Mouse (Mus musculus) heart, embryonic 10.5 days (tissue): ENCODE data around the gene Prodh2. TPM values are rescaled to one million over a fixed set of nuclear protein-coding genes. Genes with fewer than 3 reads are reported as not detected.
"Not testable (repeated sequence)": the region's sequence is repeated elsewhere in the genome, so short reads cannot be mapped to it uniquely, and the experiment has no call there.

ENCODE experiments used
- DNase-seq: peaks from one replicate; pipeline ENCODE4 v3.0.0-alpha.2; 2017; ENCODE audit warnings: low spot score
- H3K27ac ChIP-seq: fragments of 300-500 bp; sonication (generic); 2 replicates; pipeline ENCODE4 v1.5.1; 2016; ENCODE audit warnings: mild to moderate bottlenecking
- H3K27me3 ChIP-seq: fragments of 300-500 bp; sonication (generic); 2 replicates; pipeline ENCODE4 v1.6.1; 2016; ENCODE audit warnings: mild to moderate bottlenecking; ENCODE audit not compliant: poor library complexity, insufficient read depth, severe bottlenecking
- H3K36me3 ChIP-seq: fragments of 300-500 bp; sonication (generic); 2 replicates; pipeline ENCODE4 v1.6.1; 2016; ENCODE audit warnings: mild to moderate bottlenecking, moderate library complexity
- H3K4me1 ChIP-seq: fragments of 300-500 bp; sonication (generic); 2 replicates; pipeline ENCODE4 v1.6.1; 2016; ENCODE audit warnings: mild to moderate bottlenecking
- H3K4me3 ChIP-seq: fragments of 300-500 bp; sonication (generic); 2 replicates; pipeline ENCODE4 v1.5.1; 2016; ENCODE audit warnings: mild to moderate bottlenecking, moderate library complexity
- H3K9me3 ChIP-seq: fragments of 300-500 bp; sonication (generic); 2 replicates; pipeline ENCODE4 v1.6.1; 2016; ENCODE audit warnings: mild to moderate bottlenecking, moderate library complexity
- WGBS: fragments of 180-500 bp; shearing (Covaris S2); methylation state at CpG from one replicate; pipeline ENCODE4 v1.1.7; 2016; 5-methylcytosine and 5-hydroxymethylcytosine counted together
- polyA plus RNA-seq: library from polyadenylated mRNA; unstranded; fragments of >200 nt; fragmentation: Nextera tagmentation; extraction: Ambion mirVana; gene quantifications from 2 replicates; pipeline ENCODE4 v1.2.1, GENCODE M21; 2016

Prodh2 gene
- polyA plus RNA-seq, 1 experiment from 2014 or later, result 3.0 TPM

DNA sequence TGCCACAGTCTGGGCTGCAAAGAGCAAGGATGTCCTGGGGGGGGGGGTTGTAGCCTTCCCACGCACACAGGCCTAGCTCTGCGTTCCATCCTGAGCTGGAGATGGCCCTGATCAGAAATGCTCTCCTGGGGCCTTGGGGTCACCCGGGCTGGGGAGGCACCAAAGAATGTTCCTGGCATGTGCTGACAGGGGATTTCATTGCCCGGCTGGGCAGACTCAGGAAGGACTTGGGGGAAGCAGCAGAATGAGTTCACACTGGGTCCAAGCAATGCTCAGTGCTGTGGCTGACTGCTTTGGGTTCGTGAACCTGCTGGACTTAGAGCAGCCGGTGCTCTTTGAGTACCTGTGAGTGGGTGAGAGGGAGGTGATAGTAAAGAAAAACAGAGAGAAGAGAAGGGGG lies 33.9 kb upstream of the Prodh2 start:
- Histone ChIP-seq H3K27me3 (peaks cover 100% of the 10 kb centered on the region), H3K9me3 (no peaks in the 10 kb centered on the region), H3K4me1 (peaks cover 14% of the 10 kb centered on the region), H3K4me3 (no peak overlapping the region), H3K36me3 (no peaks in the 10 kb centered on the region), H3K27ac (no peak overlapping the region)
- 36% methylated on average over 6 of the region's 6 CpGs for WGBS
- DNase-seq, result no peak

DNA sequence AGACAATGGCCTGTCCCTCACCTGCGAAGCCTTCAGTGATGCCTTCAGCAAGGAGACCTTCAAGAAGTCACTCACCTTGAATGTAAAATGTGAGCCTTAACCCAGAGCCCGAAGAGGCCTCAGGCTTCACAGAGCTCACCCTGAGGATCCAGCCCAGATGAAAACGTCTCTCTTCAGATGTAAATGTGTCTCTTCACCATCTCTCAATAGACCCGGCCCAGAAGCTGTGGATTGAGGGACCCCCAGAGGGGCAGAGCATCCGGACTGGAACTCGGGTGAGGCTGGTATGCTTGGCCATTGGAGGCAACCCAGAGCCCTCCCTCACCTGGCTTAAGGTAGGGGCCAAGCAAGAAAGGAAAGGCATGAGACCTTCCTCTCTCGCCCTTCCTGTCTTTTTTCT lies 29.9 kb upstream of the Prodh2 start:
- DNase-seq, result no peak
- H3K27me3 ChIP-seq, result peaks cover 100% of the 10 kb centered on the region
- 28% methylated on average over 7 of the region's 7 CpGs for WGBS
- no peaks in the 10 kb centered on the region for H3K9me3 ChIP-seq
- no peak overlapping the region for H3K27ac ChIP-seq
- peaks cover 15% of the 10 kb centered on the region for H3K4me1 ChIP-seq
- H3K36me3 ChIP-seq, result no peaks in the 10 kb centered on the region
- no peak overlapping the region for H3K4me3 ChIP-seq

DNA sequence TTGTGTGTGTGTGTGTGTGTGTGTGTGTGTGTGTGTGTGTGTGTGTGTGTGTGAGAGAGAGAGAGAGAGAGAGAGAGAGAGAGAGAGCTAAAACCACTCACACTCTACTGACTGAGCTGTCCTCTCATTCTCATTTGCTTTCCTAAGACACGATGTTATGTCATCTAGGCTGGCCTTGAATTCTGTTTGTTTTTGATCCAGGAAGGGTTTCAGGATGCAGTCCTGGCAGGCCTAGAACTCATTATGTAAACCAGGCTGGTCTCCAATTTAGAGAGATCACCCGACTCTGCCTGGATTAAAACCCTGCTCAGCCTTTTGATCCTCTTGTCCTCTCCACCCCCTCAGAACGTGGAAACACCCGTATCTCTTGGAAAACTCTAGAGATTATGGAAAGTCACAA lies 29.4 kb upstream of the Prodh2 start:
- Histone ChIP-seq H3K9me3 (no peaks in the 10 kb centered on the region), H3K4me1 (peaks cover 15% of the 10 kb centered on the region), H3K4me3 (no peak overlapping the region), H3K27me3 (peaks cover 97% of the 10 kb centered on the region), H3K36me3 (no peaks in the 10 kb centered on the region), H3K27ac (no peak overlapping the region)
- DNase-seq, result no peak
- 23% methylated on average over 4 of the region's 4 CpGs for WGBS

DNA sequence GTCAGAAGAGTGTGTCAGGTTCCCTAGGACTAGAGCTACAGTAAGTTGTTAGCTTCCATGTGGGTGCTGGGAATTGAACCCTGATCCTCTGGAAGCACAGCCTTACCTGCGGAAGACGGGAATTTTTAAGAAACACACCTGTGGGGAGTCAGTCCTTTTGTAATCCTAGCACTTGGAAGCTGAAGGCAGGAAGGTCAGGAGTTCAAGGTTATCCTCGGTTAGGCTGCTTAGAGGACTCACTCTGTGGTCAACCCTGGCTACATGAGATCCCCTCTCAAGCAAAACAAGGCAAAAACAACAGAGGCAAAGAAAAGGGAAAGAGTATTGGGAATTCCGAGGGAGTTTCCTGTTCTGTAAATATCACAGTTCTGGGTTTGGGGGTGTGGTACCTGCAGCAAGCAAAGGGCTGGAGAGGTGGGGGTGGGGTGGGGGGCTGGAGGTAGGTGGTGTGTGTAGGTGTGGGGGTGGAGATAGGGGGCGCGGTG lies 28.6 kb upstream of the Prodh2 start:
- DNase-seq, result no peak
- Histone ChIP-seq H3K27me3 (peaks cover 90% of the 10 kb centered on the region), H3K4me1 (peaks cover 15% of the 10 kb centered on the region), H3K9me3 (no peaks in the 10 kb centered on the region), H3K36me3 (no peaks in the 10 kb centered on the region), H3K27ac (no peak overlapping the region), H3K4me3 (no peak overlapping the region)
- 10% methylated on average over 6 of the region's 6 CpGs for WGBS

DNA sequence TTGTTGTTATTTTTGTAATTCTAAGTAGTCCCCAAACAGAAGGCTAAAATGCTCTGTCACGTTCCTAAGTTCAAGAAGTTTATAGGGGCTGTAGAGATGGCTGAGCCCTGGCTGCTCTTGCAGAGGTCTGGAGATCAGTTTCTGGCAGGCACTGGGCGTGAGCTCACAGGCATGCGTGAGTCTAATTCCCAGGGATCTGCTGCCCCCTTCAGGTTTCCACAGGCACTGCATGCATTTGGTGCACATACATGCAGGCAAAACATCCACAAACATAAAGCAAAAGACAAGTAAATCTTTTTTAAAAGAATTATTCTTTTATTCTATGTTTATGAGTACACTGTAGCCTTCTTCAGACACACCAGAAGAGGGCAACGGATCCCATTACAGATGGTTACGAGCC lies 21.0 kb upstream of the Prodh2 start:
- no peaks in the 10 kb centered on the region for H3K9me3 ChIP-seq
- DNase-seq, result no peak
- WGBS, result 45% methylated on average over 5 of the region's 5 CpGs

DNA sequence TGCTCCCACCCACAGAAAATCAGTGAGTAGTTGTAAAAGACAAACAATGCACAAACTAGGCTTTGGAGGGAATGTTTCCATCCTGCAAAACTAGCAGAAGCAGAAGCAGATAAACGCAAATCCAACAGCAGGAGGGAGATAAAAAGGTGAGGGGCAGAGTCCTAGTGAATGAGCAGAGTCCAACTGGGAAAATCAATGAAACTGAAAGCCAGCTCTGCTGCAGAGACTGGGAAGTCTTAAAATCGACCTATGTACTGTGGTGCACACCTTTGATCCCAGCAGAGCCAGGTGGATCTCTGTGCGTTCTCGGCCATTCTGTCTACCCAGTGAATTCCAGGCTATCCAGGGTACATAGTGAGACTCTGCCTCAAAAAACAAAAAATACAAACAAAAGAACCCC lies 18.4 kb upstream of the Prodh2 start:
- Histone ChIP-seq H3K4me3 (no peak overlapping the region), H3K36me3 (no peaks in the 10 kb centered on the region), H3K27ac (no peak overlapping the region), H3K4me1 (peaks cover 6% of the 10 kb centered on the region; the same call in 1 of the 2 replicates), H3K27me3 (peaks cover 7% of the 10 kb centered on the region; the same call in 1 of the 2 replicates), H3K9me3 (no peaks in the 10 kb centered on the region)
- WGBS, result 68% methylated on average over 4 of the region's 4 CpGs
- no peak for DNase-seq

More for the DNA sequence above, 21.0 kb upstream of the Prodh2 start:
- Histone ChIP-seq H3K4me1 (peaks cover 5% of the 10 kb centered on the region; the same call in 1 of the 2 replicates), H3K27ac (no peak overlapping the region), H3K27me3 (peaks cover 18% of the 10 kb centered on the region), H3K4me3 (no peak overlapping the region), H3K36me3 (no peaks in the 10 kb centered on the region)

DNA sequence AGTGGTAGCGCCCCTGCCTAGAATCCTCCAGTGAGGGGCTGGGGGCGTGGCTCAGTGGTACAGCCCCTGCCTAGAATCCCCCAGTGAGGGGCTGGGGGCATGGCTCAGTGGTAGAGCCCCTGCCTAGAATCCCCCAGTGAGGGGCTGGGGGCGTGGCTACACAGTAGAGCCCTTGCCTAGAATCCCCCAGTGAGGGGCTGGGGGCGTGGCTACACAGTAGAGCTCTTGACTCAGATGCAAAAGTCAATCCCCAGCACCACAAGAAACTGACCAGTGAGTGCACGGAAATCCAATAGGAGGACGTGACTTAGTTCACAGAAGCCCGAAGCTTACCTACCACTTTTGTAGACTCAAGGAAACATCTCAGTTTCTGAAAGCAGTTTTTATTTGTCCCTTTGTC lies 17.3 kb upstream of the Prodh2 start:
- H3K4me3 ChIP-seq, H3K36me3 ChIP-seq, DNase-seq, H3K9me3 ChIP-seq, H3K27ac ChIP-seq, H3K4me1 ChIP-seq: not testable (repeated sequence)
- H3K27me3 ChIP-seq, result peaks cover 11% of the 10 kb centered on the region; the same call in 1 of the 2 replicates
- 82% methylated on average over 7 of the region's 7 CpGs for WGBS

DNA sequence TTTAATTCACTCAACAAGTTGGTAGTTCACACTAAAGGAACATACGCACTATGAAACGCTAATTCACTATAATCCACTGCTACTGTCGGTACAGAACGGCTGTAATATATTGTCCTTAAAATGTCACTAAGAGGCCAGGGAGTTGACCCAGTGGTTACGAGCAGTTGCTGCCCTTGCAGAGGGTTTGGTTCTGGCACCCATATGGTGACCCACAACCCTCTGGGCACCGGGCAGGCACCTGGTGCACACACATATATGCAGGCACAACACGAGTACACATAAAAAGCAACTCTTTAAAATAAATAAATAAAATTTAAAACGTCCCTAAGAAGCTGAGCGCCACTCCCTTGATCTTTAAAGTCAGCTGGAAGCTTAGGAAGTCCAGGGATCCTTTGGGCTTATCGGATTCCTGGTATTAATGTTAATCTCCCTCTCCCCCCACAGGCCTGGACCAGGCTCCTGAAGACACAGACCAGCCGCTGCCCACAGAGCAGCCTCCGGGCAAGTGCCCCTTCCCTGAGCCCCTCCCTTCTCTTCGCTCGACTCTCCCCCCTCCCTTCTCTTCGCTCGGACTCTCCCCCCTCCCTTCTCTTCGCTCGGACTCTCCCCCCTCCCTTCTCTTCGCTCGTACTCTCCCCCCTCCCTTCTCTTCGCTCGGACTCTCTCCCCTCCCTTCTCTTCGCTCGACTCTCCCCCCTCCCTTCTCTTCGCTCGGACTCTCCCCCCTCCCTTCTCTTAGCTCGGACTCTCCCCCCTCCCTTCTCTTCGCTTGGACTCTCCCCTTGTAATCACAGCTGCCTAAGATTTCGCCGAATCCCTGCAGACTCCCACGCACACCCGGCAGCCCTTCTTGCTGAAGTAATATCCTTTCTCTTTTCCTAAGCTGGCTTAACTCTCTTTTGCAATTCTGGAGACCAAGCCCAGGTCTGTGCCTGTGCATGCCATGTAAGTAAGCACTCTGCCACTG lies 15.7 kb upstream of the Prodh2 start:
- 13% methylated on average over 27 of the region's 32 CpGs for WGBS

DNA sequence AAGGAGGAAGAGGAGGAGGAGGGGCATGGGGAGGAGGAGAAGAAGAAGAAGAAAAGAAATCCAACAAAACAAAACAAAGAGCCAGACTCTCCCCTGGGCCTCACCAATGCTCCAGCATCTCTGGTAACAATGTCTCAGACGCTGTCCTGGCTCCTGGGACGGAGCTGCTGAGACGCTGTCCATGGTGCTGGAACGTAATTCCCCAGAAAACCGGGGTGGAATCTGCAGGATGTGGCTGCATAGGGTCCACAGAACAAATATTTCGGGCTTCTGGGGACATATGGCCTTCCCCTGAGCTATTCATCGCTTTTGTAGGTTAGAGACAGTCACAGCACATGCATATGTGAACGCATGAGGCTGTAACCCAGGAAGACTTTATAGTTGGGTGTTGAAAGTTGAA lies 9.2 kb upstream of the Prodh2 start:
- WGBS, result 13% methylated on average over 8 of the region's 8 CpGs
- Histone ChIP-seq H3K27me3 (peaks cover 27% of the 10 kb centered on the region), H3K36me3 (no peaks in the 10 kb centered on the region), H3K4me1 (peaks cover 4% of the 10 kb centered on the region), H3K9me3 (no peaks in the 10 kb centered on the region), H3K27ac (no peak overlapping the region), H3K4me3 (no peak overlapping the region)
- peak; percentile 87 for DNase-seq

More for the DNA sequence above, 15.7 kb upstream of the Prodh2 start:
- no peak overlapping the region; the same call in 1 of the 2 replicates for H3K27ac ChIP-seq
- no peaks in the 10 kb centered on the region for H3K9me3 ChIP-seq
- no peaks in the 10 kb centered on the region for H3K36me3 ChIP-seq
- H3K4me1 ChIP-seq, result peaks cover 10% of the 10 kb centered on the region
- no peak for DNase-seq
- peak overlapping the region; percentile 45 for H3K4me3 ChIP-seq
- H3K27me3 ChIP-seq, result peaks cover 24% of the 10 kb centered on the region

DNA sequence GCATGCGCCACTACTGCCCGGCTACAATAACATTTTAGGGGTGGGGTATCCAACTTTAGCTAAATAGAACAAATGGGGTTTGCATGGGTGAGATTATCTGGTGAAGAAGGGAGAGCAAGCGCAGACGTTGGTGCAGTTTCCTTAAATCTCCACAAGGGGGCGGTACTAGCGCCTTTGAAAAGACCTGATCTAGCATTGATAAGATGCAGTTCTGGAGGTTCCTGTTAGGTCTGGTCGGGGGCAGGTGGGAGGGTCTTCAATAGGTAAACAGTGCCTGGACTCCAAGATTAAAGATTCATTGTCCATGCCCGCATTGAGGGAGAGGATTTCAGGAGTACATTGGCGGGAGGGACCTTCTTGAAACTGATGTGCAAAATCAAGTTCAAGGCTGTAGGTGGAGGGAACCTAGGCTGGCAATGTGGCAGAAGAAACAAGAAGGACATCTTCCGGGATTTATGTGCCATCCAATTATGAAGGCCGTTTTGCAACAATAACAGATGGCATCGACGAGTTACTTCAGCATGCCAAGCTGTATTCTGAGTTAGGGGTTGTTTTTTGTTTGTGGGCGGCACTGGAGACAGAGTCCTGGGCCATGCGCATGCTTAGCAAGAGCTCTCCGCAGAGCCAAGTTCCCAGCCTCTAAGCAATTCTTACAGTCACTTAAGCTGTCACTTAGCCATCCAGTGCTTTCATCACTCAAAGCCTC lies 3.0 kb upstream of the Prodh2 start:
- Histone ChIP-seq H3K27ac (no peak overlapping the region), H3K9me3 (no peaks in the 10 kb centered on the region), H3K4me1 (no peaks in the 10 kb centered on the region), H3K27me3 (peaks cover 29% of the 10 kb centered on the region; the same call in 1 of the 2 replicates), H3K36me3 (no peaks in the 10 kb centered on the region), H3K4me3 (no peak overlapping the region)
- 28% methylated on average over 16 of the region's 16 CpGs for WGBS
- no peak for DNase-seq

DNA sequence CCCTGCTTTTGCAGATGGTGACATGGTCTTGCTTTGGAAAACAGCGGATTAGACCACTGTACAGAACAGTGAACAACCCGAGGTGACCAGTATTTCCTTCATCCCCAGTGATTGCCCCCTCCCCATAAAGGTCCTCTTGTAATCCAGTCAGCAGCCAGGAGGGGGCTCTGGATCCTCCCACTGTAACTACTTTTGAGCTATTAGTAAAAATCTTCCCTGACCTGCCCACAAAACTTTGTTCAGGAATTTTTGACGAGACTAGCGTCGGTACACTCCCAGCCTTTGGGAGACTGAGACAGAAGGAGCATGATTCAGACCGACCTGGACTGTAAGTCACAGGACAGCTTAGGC lies 2.5 kb upstream of the Prodh2 start:
- H3K4me1 ChIP-seq, result no peaks in the 10 kb centered on the region
- 15% methylated on average over 6 of the region's 6 CpGs for WGBS
- H3K27me3 ChIP-seq, result peaks cover 29% of the 10 kb centered on the region; the same call in 1 of the 2 replicates
- no peak overlapping the region for H3K27ac ChIP-seq
- no peak for DNase-seq
- H3K36me3 ChIP-seq, result no peaks in the 10 kb centered on the region
- H3K4me3 ChIP-seq, result no peak overlapping the region
- H3K9me3 ChIP-seq, result no peaks in the 10 kb centered on the region

DNA sequence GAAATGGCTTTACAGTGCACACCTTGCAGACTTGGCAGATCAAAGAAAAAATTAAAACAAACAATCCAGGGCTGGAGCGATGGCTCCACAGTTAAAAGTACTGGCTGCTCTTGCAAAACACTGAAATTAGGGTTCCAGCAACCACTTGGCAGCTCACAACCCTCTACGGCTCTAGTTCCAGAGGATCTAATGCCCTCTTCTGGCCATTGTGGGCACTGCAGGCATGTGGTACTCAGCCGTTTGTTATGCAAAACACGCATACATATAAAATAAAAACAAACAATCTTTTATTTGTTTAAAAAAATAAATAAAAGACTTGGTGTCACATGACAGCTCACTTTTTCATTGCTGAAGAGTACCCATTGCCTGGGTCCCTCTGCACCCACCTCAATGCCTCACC lies 657 bp upstream of the Prodh2 start:
- Histone ChIP-seq H3K27ac (no peak overlapping the region), H3K9me3 (no peaks in the 10 kb centered on the region), H3K4me1 (no peaks in the 10 kb centered on the region), H3K36me3 (no peaks in the 10 kb centered on the region), H3K27me3 (peaks cover 29% of the 10 kb centered on the region; the same call in 1 of the 2 replicates), H3K4me3 (no peak overlapping the region)
- 19% methylated on average over 4 of the region's 4 CpGs for WGBS
- DNase-seq, result no peak

DNA sequence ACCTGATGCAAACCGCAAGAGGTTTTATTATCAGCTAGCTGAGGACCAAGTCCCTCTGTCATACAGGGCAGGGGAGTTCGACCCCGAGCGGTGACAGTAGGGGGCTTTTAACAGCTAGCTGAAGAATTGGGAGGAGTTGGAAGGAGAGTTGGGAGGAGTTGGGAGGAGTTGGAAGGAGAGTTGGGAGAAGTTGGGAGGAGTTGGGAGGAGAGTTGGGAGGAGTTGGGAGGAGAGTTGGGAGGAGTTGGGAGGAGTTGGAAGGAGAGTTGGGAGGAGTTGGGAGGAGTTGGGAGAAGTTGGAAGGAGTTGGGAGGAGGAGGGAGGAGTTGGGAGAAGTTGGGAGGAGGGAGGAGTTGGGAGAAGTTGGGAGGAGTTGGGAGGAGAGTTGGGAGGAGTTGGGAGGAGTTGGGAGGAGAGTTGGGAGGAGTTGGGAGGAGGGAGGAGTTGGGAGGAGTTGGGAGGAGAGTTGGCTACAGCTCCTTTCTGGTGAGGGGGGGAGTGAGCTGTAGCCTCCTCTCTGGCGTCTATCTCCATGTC lies 2.2 kb downstream of the Prodh2 start:
- peaks cover 21% of the 10 kb centered on the region; the same call in 1 of the 2 replicates for H3K27me3 ChIP-seq
- 53% methylated on average over 5 of the region's 5 CpGs for WGBS
- not testable (repeated sequence) for DNase-seq, H3K27ac ChIP-seq, H3K9me3 ChIP-seq, H3K4me1 ChIP-seq, H3K4me3 ChIP-seq, H3K36me3 ChIP-seq
